ENCODE assay signal across 11 mouse cellular contexts in genomic region chr6:72550025-72550424, GRCm38 (mm10). TPM values are rescaled to one million over a fixed set of nuclear protein-coding genes. Genes with fewer than 3 reads are reported as not detected.
DNase-seq lines count a peak whose midpoint lies in the region; ATAC-seq lines count a peak whose summit lies in the region.
"Had no signal": no experiment of that assay in that cellular context is flagged by ENCODE, and none has a peak within 500 bp of the region (broad histone marks: within the 10 kb centered on the region; RNA-seq: fewer than 3 reads in every experiment).

No protein-coding gene starts in this region.

- peak; percentile 22 for DNase-seq in NIH3T3 (ENCODE audit: low read depth)
- no peak for DNase-seq in kidney, postnatal 14 days
- DNase-seq: adrenal gland, postnatal 36 days; cerebellum, adult 2 months; kidney, adult 9 months; lung, postnatal 36 days had no signal

- 0 out of 2 replicates have a peak overlapping the region, but pooled peaks have one; percentile 50 for H3K9ac ChIP-seq in intestine, embryonic 16.5 days (ENCODE audit: low read depth, low read length)
- H3K9ac ChIP-seq in intestine, embryonic 15.5 days, result no peak overlapping the region
- H3K9ac ChIP-seq in limb, embryonic 13.5 days, result no peak overlapping the region
- no peak overlapping the region for H3K9ac ChIP-seq in stomach, embryonic 15.5 days

- no peak for ATAC-seq in intestine, embryonic 16.5 days
- ATAC-seq in intestine, embryonic 15.5 days, result no peak
- no peak for ATAC-seq in limb, embryonic 13.5 days (ENCODE audit: low FRiP score, low read depth)
- no peak for ATAC-seq in stomach, embryonic 15.5 days (ENCODE audit: insufficient read depth, low FRiP score, low read depth)
- ATAC-seq in cerebellum, adult (ENCODE audit: insufficient number of reproducible peaks, low FRiP score, low TSS enrichment), result no peak

- WGBS in intestine, embryonic 16.5 days, result 67% methylated on average over 6 of the region's 6 CpGs
- 69% methylated on average over 6 of the region's 6 CpGs for WGBS in intestine, embryonic 15.5 days
- WGBS in limb, embryonic 13.5 days, result 60% methylated on average over 6 of the region's 6 CpGs
- WGBS in stomach, embryonic 15.5 days, result 72% methylated on average over 6 of the region's 6 CpGs

- H3K4me2 ChIP-seq in intestine, embryonic 16.5 days (ENCODE audit: low read depth, low read length), result no peak overlapping the region
- no peak overlapping the region for H3K4me2 ChIP-seq in intestine, embryonic 15.5 days (replicated peaks)
- peak overlapping the region; percentile 9; the same call in 1 of the 2 replicates for H3K4me2 ChIP-seq in limb, embryonic 13.5 days (replicated peaks)
- peak overlapping the region; percentile 22; the same call in 1 of the 2 replicates for H3K4me2 ChIP-seq in stomach, embryonic 15.5 days

- no peaks in the 10 kb centered on the region for H3K27me3 ChIP-seq in intestine, embryonic 16.5 days (replicated peaks; ENCODE audit: control insufficient read depth, insufficient read depth, low read length)
- no peaks in the 10 kb centered on the region for H3K27me3 ChIP-seq in intestine, embryonic 15.5 days (replicated peaks)
- H3K27me3 ChIP-seq in limb, embryonic 13.5 days, result no peaks in the 10 kb centered on the region
- no peaks in the 10 kb centered on the region for H3K27me3 ChIP-seq in stomach, embryonic 15.5 days (replicated peaks)

- no peak overlapping the region for H3K27ac ChIP-seq in intestine, embryonic 16.5 days (ENCODE audit: low read length)
- no peak overlapping the region for H3K27ac ChIP-seq in intestine, embryonic 15.5 days
- H3K27ac ChIP-seq in limb, embryonic 13.5 days, result no peak overlapping the region
- peak overlapping the region; percentile 65; the same call in 1 of the 2 replicates for H3K27ac ChIP-seq in stomach, embryonic 15.5 days

- H3K9me3 ChIP-seq in intestine, embryonic 16.5 days (ENCODE audit: control insufficient read depth, low read length), result no peaks in the 10 kb centered on the region
- H3K9me3 ChIP-seq in intestine, embryonic 15.5 days, result no peaks in the 10 kb centered on the region
- no peaks in the 10 kb centered on the region for H3K9me3 ChIP-seq in limb, embryonic 13.5 days
- no peaks in the 10 kb centered on the region for H3K9me3 ChIP-seq in stomach, embryonic 15.5 days

- H3K4me1 ChIP-seq in intestine, embryonic 16.5 days (ENCODE audit: control insufficient read depth, insufficient read depth, low read length), result peaks cover 39% of the 10 kb centered on the region
- H3K4me1 ChIP-seq in intestine, embryonic 15.5 days (replicated peaks), result peaks cover 37% of the 10 kb centered on the region
- H3K4me1 ChIP-seq in limb, embryonic 13.5 days, result peaks cover 34% of the 10 kb centered on the region
- peaks cover 19% of the 10 kb centered on the region for H3K4me1 ChIP-seq in stomach, embryonic 15.5 days

- no peaks in the 10 kb centered on the region for H3K36me3 ChIP-seq in intestine, embryonic 16.5 days (ENCODE audit: control insufficient read depth, insufficient read depth, low read length)
- H3K36me3 ChIP-seq in intestine, embryonic 15.5 days, result no peaks in the 10 kb centered on the region
- H3K36me3 ChIP-seq in limb, embryonic 13.5 days, result no peaks in the 10 kb centered on the region
- 0 out of 2 replicates have a peak, but pooled peaks cover 3% of the 10 kb centered on the region for H3K36me3 ChIP-seq in stomach, embryonic 15.5 days

- H3K4me3 ChIP-seq in intestine, embryonic 16.5 days (ENCODE audit: low read length), result no peak overlapping the region
- no peak overlapping the region for H3K4me3 ChIP-seq in intestine, embryonic 15.5 days (replicated peaks)
- H3K4me3 ChIP-seq in limb, embryonic 13.5 days, result no peak overlapping the region
- H3K4me3 ChIP-seq in stomach, embryonic 15.5 days (replicated peaks), result no peak overlapping the region; the same call in 1 of the 2 replicates

RNA-seq across cellular contexts. Expression of gene Capg, which starts 5.8 kb away (rescaled TPM):
- polyA plus RNA-seq in intestine, embryonic 16.5 days (2015; fragmentation: Nextera tagmentation; extraction: Ambion mirVana), result 33.1 and 35.2 TPM in 2 replicates
- 33.5 and 36.0 TPM in 2 replicates for polyA plus RNA-seq in intestine, embryonic 15.5 days (2015; fragmentation: Nextera tagmentation; extraction: Ambion mirVana)
- 35.8 and 41.3 TPM in 2 replicates for polyA plus RNA-seq in limb, embryonic 13.5 days (2015; fragmentation: Nextera tagmentation; extraction: Ambion mirVana)
- polyA plus RNA-seq in stomach, embryonic 15.5 days (2015; fragmentation: Nextera tagmentation; extraction: Ambion mirVana), result 80.9 and 98.6 TPM in 2 replicates

RNA-seq across cellular contexts. Expression of gene Sh2d6, which starts 28.5 kb away (rescaled TPM):
- 0.32 and 0.42 TPM in 2 replicates for polyA plus RNA-seq in intestine, embryonic 16.5 days (2015; fragmentation: Nextera tagmentation; extraction: Ambion mirVana)
- 0.16 TPM in 1 of 2 replicates, not detected in the other for polyA plus RNA-seq in intestine, embryonic 15.5 days (2015; fragmentation: Nextera tagmentation; extraction: Ambion mirVana)
- 0.15 and 0.28 TPM in 2 replicates for polyA plus RNA-seq in limb, embryonic 13.5 days (2015; fragmentation: Nextera tagmentation; extraction: Ambion mirVana)
- 0.18 and 0.22 TPM in 2 replicates for polyA plus RNA-seq in stomach, embryonic 15.5 days (2015; fragmentation: Nextera tagmentation; extraction: Ambion mirVana)

RNA-seq across cellular contexts. Expression of gene Elmod3, which starts 48.2 kb away (rescaled TPM):
- 15.6 and 15.8 TPM in 2 replicates for polyA plus RNA-seq in intestine, embryonic 16.5 days (2015; fragmentation: Nextera tagmentation; extraction: Ambion mirVana)
- 13.9 and 14.3 TPM in 2 replicates for polyA plus RNA-seq in intestine, embryonic 15.5 days (2015; fragmentation: Nextera tagmentation; extraction: Ambion mirVana)
- 15.3 and 16.7 TPM in 2 replicates for polyA plus RNA-seq in limb, embryonic 13.5 days (2015; fragmentation: Nextera tagmentation; extraction: Ambion mirVana)
- 13.7 and 15.9 TPM in 2 replicates for polyA plus RNA-seq in stomach, embryonic 15.5 days (2015; fragmentation: Nextera tagmentation; extraction: Ambion mirVana)

RNA-seq across cellular contexts. Expression of gene Retsat, which starts 48.2 kb away (rescaled TPM):
- 41.1 and 44.0 TPM in 2 replicates for polyA plus RNA-seq in intestine, embryonic 16.5 days (2015; fragmentation: Nextera tagmentation; extraction: Ambion mirVana)
- 29.7 and 31.6 TPM in 2 replicates for polyA plus RNA-seq in intestine, embryonic 15.5 days (2015; fragmentation: Nextera tagmentation; extraction: Ambion mirVana)
- polyA plus RNA-seq in limb, embryonic 13.5 days (2015; fragmentation: Nextera tagmentation; extraction: Ambion mirVana), result 15.1 and 17.9 TPM in 2 replicates
- polyA plus RNA-seq in stomach, embryonic 15.5 days (2015; fragmentation: Nextera tagmentation; extraction: Ambion mirVana), result 21.5 and 22.3 TPM in 2 replicates

Comparison
In these comparisons a context has a peak if more than half of its experiments do, and no peak if none do; other contexts are left out.
1. H3K4me2 ChIP-seq: peak in limb, embryonic 13.5 days (single experiment) and stomach, embryonic 15.5 days (single experiment); none in intestine, embryonic 16.5 days (single experiment) and intestine, embryonic 15.5 days (single experiment).